Mouse (Mus musculus) midbrain, embryonic 16.5 days (tissue): ENCODE measurements around the gene Prkci. TPM values are rescaled to one million over a fixed set of nuclear protein-coding genes. Genes with fewer than 3 reads are reported as not detected.

Source experiments
- ATAC-seq: fragments of 200-750 bp; cut with Nextera tagmentation; 2 replicates; pipeline ENCODE4 v1.8.0; 2017; ENCODE audit warnings: moderate TSS enrichment
- H3K27ac ChIP-seq: fragments of 300-500 bp; sonication (generic); 2 replicates; pipeline ENCODE4 v1.5.1; 2014; ENCODE audit warnings: mild to moderate bottlenecking, low read length, mixed read lengths
- H3K27me3 ChIP-seq: fragments of 300-500 bp; sonication (generic); 2 replicates; pipeline ENCODE4 v1.6.1; 2014; ENCODE audit warnings: low read depth, low read length, mixed read lengths; ENCODE audit not compliant: control insufficient read depth, insufficient read depth
- H3K36me3 ChIP-seq: fragments of 300-500 bp; sonication (generic); 2 replicates; pipeline ENCODE4 v1.6.1; 2014; ENCODE audit warnings: mild to moderate bottlenecking, low read length, moderate library complexity, mixed read lengths; ENCODE audit not compliant: control insufficient read depth, insufficient read depth
- H3K4me1 ChIP-seq: fragments of 300-500 bp; sonication (generic); 2 replicates; pipeline ENCODE4 v1.6.1; 2014; ENCODE audit warnings: mild to moderate bottlenecking, low read length, mixed read lengths; ENCODE audit not compliant: control insufficient read depth, insufficient read depth
- H3K4me2 ChIP-seq: fragments of 300-500 bp; sonication (generic); 2 replicates; pipeline ENCODE4 v1.6.1; 2014; ENCODE audit warnings: mild to moderate bottlenecking, low read length, mixed read lengths
- H3K4me3 ChIP-seq: fragments of 300-500 bp; sonication (generic); 2 replicates; pipeline ENCODE4 v1.5.1; 2014; ENCODE audit warnings: low read depth, mild to moderate bottlenecking, low read length, moderate library complexity, mixed read lengths
- H3K9ac ChIP-seq: fragments of 300-500 bp; sonication (generic); 2 replicates; pipeline ENCODE4 v1.6.1; 2014; ENCODE audit warnings: low read depth, low read length, mixed read lengths
- H3K9me3 ChIP-seq: fragments of 300-500 bp; sonication (generic); replicated peaks from 2 replicates; pipeline ENCODE4 v1.6.1; 2014; ENCODE audit warnings: mild to moderate bottlenecking, low read length, mixed read lengths; ENCODE audit not compliant: control insufficient read depth, poor library complexity, severe bottlenecking
- WGBS: fragments of 180-500 bp; shearing (Covaris S2); extraction: QIAGEN DNeasy Blood & Tissue Kit; methylation state at CpG from one replicate; pipeline ENCODE4 v1.1.7; 2014; 5-methylcytosine and 5-hydroxymethylcytosine counted together
- polyA plus RNA-seq: library from polyadenylated mRNA; unstranded; fragments of >200 nt; fragmentation: Nextera tagmentation; extraction: Ambion mirVana; gene quantifications from 2 replicates; pipeline ENCODE4 v1.2.1, GENCODE M21; 2015

The Prkci gene
- polyA plus RNA-seq, 1 experiment from 2014 or later, result 25.5 TPM

GRCm38 (mm10) chr3:31050375-31050774 is 54.8 kb downstream of the Prkci start:
- no peaks in the 10 kb centered on the region for H3K36me3 ChIP-seq
- H3K9ac ChIP-seq, result no peak overlapping the region
- no peak overlapping the region for H3K27ac ChIP-seq
- H3K27me3 ChIP-seq, result no peaks in the 10 kb centered on the region
- H3K9me3 ChIP-seq, result no peaks in the 10 kb centered on the region
- no peaks in the 10 kb centered on the region for H3K4me1 ChIP-seq
- peak; percentile 56; the same call in 1 of the 2 replicates for ATAC-seq
- no peak overlapping the region for H3K4me3 ChIP-seq
- 51% methylated on average over 7 of the region's 7 CpGs for WGBS
- H3K4me2 ChIP-seq, result no peak overlapping the region

- no peak overlapping the region for H3K4me3 ChIP-seq
- H3K4me1 ChIP-seq, result peaks cover 4% of the 10 kb centered on the region
- H3K36me3 ChIP-seq, result no peaks in the 10 kb centered on the region
- H3K27me3 ChIP-seq, result no peaks in the 10 kb centered on the region
- no peak overlapping the region for H3K9ac ChIP-seq
- no peak for ATAC-seq
- no peaks in the 10 kb centered on the region for H3K9me3 ChIP-seq
- H3K27ac ChIP-seq, result no peak overlapping the region
- WGBS, result 77% methylated on average over 9 of the region's 9 CpGs
- no peak overlapping the region for H3K4me2 ChIP-seq
Observed at GRCm38 (mm10) chr3:31051730-31052129, 56.2 kb downstream of the Prkci start.

GRCm38 (mm10) chr3:31053191-31053590 is 57.6 kb downstream of the Prkci start:
- H3K4me3 ChIP-seq, result no peak overlapping the region
- H3K36me3 ChIP-seq, result no peaks in the 10 kb centered on the region
- no peaks in the 10 kb centered on the region for H3K27me3 ChIP-seq
- H3K4me2 ChIP-seq, result no peak overlapping the region
- peaks cover 4% of the 10 kb centered on the region for H3K4me1 ChIP-seq
- 84% methylated on average over 9 of the region's 9 CpGs for WGBS
- no peaks in the 10 kb centered on the region for H3K9me3 ChIP-seq
- ATAC-seq, result no peak
- H3K9ac ChIP-seq, result no peak overlapping the region
- no peak overlapping the region for H3K27ac ChIP-seq

- H3K36me3 ChIP-seq, result no peaks in the 10 kb centered on the region
- no peaks in the 10 kb centered on the region for H3K27me3 ChIP-seq
- H3K4me3 ChIP-seq, result no peak overlapping the region
- no peak overlapping the region for H3K9ac ChIP-seq
- H3K27ac ChIP-seq, result no peak overlapping the region
- H3K4me1 ChIP-seq, result peaks cover 4% of the 10 kb centered on the region
- ATAC-seq, result no peak
- 98% methylated on average over 8 of the region's 8 CpGs for WGBS
- H3K4me2 ChIP-seq, result no peak overlapping the region
- H3K9me3 ChIP-seq, result no peaks in the 10 kb centered on the region
Observed at GRCm38 (mm10) chr3:31054888-31055287, 59.3 kb downstream of the Prkci start.

GRCm38 (mm10) chr3:31056047-31056650 is 60.6 kb downstream of the Prkci start:
- ATAC-seq, result peak; percentile 57
- WGBS, result 34% methylated on average over 17 of the region's 17 CpGs
- no peak overlapping the region for H3K9ac ChIP-seq

GRCm38 (mm10) chr3:31056651-31057627 is 61.4 kb downstream of the Prkci start:
- no peaks in the 10 kb centered on the region for H3K9me3 ChIP-seq
- H3K27ac ChIP-seq, result no peak overlapping the region
- 4% methylated on average over 30 of the region's 30 CpGs for WGBS
- H3K4me1 ChIP-seq, result peaks cover 4% of the 10 kb centered on the region
- H3K9ac ChIP-seq, result no peak overlapping the region
- H3K4me3 ChIP-seq, result peak overlapping the region; percentile 30
- H3K4me2 ChIP-seq, result peak overlapping the region; percentile 54
- no peaks in the 10 kb centered on the region for H3K36me3 ChIP-seq
- peak; percentile 94 for ATAC-seq
- H3K27me3 ChIP-seq, result no peaks in the 10 kb centered on the region

More at GRCm38 (mm10) chr3:31056047-31056650, 60.6 kb downstream of the Prkci start:
- H3K27ac ChIP-seq, result no peak overlapping the region
- no peaks in the 10 kb centered on the region for H3K36me3 ChIP-seq
- H3K9me3 ChIP-seq, result no peaks in the 10 kb centered on the region
- peak overlapping the region; percentile 54 for H3K4me2 ChIP-seq
- no peaks in the 10 kb centered on the region for H3K27me3 ChIP-seq
- H3K4me3 ChIP-seq, result peak overlapping the region; percentile 30
- H3K4me1 ChIP-seq, result peaks cover 4% of the 10 kb centered on the region

GRCm38 (mm10) chr3:31060745-31061102 is 65.2 kb downstream of the Prkci start:
- no peaks in the 10 kb centered on the region for H3K27me3 ChIP-seq
- H3K9me3 ChIP-seq, result no peaks in the 10 kb centered on the region
- WGBS, result 86% methylated on average over 8 of the region's 8 CpGs
- H3K9ac ChIP-seq, result no peak overlapping the region
- no peak overlapping the region for H3K27ac ChIP-seq
- no peak for ATAC-seq
- no peaks in the 10 kb centered on the region for H3K36me3 ChIP-seq
- no peak overlapping the region for H3K4me2 ChIP-seq
- peaks cover 4% of the 10 kb centered on the region for H3K4me1 ChIP-seq
- H3K4me3 ChIP-seq, result no peak overlapping the region

GRCm38 (mm10) chr3:31061103-31061785 is 65.7 kb downstream of the Prkci start:
- Histone ChIP-seq H3K4me1 (peaks cover 3% of the 10 kb centered on the region), H3K4me2 (no peak overlapping the region), H3K27ac (no peak overlapping the region), H3K4me3 (no peak overlapping the region), H3K9me3 (no peaks in the 10 kb centered on the region), H3K36me3 (no peaks in the 10 kb centered on the region), H3K9ac (no peak overlapping the region), H3K27me3 (no peaks in the 10 kb centered on the region)
- 66% methylated on average over 20 of the region's 20 CpGs for WGBS
- ATAC-seq, result no peak

- no peaks in the 10 kb centered on the region for H3K36me3 ChIP-seq
- no peaks in the 10 kb centered on the region for H3K27me3 ChIP-seq
- H3K27ac ChIP-seq, result no peak overlapping the region
- WGBS, result 78% methylated on average over 4 of the region's 4 CpGs
- no peak overlapping the region for H3K4me2 ChIP-seq
- H3K9ac ChIP-seq, result no peak overlapping the region
- H3K4me3 ChIP-seq, result no peak overlapping the region
- no peaks in the 10 kb centered on the region for H3K4me1 ChIP-seq
- H3K9me3 ChIP-seq, result no peaks in the 10 kb centered on the region
- ATAC-seq, result no peak
Observed at GRCm38 (mm10) chr3:31061786-31062120, 66.2 kb downstream of the Prkci start.
